Mouse (Mus musculus) forebrain, embryonic 16.5 days (tissue): ENCODE measurements at regions not wholly inside any gene's neighbourhood (a gene's known extent, or its start where the extent isn't known, plus 50 kb on each side); places are given as distances from the start of the nearest gene placed in this dataset.

Experiments used
- ATAC-seq: fragments of 200-750 bp; cut with Nextera tagmentation; 2 replicates; pipeline ENCODE4 v1.8.0; 2017; ENCODE audit warnings: mild to moderate bottlenecking, moderate library complexity
- H3K27ac ChIP-seq: fragments of 300-500 bp; sonication (generic); 2 replicates; pipeline ENCODE4 v1.5.1; 2014; ENCODE audit warnings: low read length, control low read depth
- H3K27me3 ChIP-seq: fragments of 300-500 bp; sonication (generic); replicated peaks from 2 replicates; pipeline ENCODE4 v1.6.1; 2014; ENCODE audit warnings: low read length; ENCODE audit not compliant: control insufficient read depth, insufficient read depth
- H3K36me3 ChIP-seq: fragments of 300-500 bp; sonication (generic); 2 replicates; pipeline ENCODE4 v1.6.1; 2014; ENCODE audit not compliant: control insufficient read depth, insufficient read depth
- H3K4me1 ChIP-seq: fragments of 300-500 bp; sonication (generic); replicated peaks from 2 replicates; pipeline ENCODE4 v1.6.1; 2014; ENCODE audit warnings: low read length; ENCODE audit not compliant: control insufficient read depth, insufficient read depth
- H3K4me2 ChIP-seq: fragments of 300-500 bp; sonication (generic); 2 replicates; pipeline ENCODE4 v1.6.1; 2014; ENCODE audit warnings: mild to moderate bottlenecking, low read length, control low read depth
- H3K4me3 ChIP-seq: fragments of 300-500 bp; sonication (generic); replicated peaks from 2 replicates; pipeline ENCODE4 v1.5.1; 2014; ENCODE audit warnings: mild to moderate bottlenecking, low read length, control low read depth
- H3K9ac ChIP-seq: fragments of 300-500 bp; sonication (generic); replicated peaks from 2 replicates; pipeline ENCODE4 v1.6.1; 2014; ENCODE audit warnings: low read depth, low read length, control low read depth
- H3K9me3 ChIP-seq: fragments of 300-500 bp; sonication (generic); 2 replicates; pipeline ENCODE4 v1.6.1; 2016; ENCODE audit warnings: low read length; ENCODE audit not compliant: control insufficient read depth
- WGBS: fragments of 180-500 bp; shearing (Covaris S2); extraction: QIAGEN DNeasy Blood & Tissue Kit; methylation state at CpG from one replicate; pipeline ENCODE4 v1.1.7; 2014; 5-methylcytosine and 5-hydroxymethylcytosine counted together

DNA sequence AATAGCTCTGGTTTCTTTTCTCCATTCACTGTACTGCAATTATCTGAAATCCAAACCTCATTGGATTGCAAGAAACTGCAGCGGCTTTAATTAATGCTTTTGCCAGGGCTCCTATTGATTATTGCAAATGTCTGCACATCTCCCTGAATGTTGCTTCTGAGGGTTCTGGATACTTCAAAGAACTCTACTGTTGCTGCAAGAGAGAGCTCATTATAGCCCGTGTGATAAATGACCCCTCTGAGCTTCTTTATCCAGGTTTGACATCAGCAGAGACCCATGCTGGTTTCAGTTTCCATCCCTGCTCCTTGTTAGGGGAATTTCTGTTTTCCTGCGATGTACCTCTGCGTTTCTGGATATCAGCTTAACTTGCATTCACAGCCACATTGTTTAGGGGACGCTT, 78.4 kb upstream of the Nav3 start:
- Histone ChIP-seq H3K9ac (no peak overlapping the region), H3K4me1 (peaks cover 6% of the 10 kb centered on the region; the same call in 1 of the 2 replicates), H3K9me3 (no peaks in the 10 kb centered on the region), H3K36me3 (no peaks in the 10 kb centered on the region), H3K27ac (no peak overlapping the region), H3K27me3 (no peaks in the 10 kb centered on the region), H3K4me3 (no peak overlapping the region), H3K4me2 (0 out of 2 replicates have a peak overlapping the region, but pooled peaks have one; percentile 4)
- WGBS, result 15% methylated on average over 5 of the region's 5 CpGs
- no peak for ATAC-seq

GRCm38 (mm10) chr10:110542712-110543111, 86.7 kb upstream of the Nav3 start:
- Histone ChIP-seq H3K27me3 (no peaks in the 10 kb centered on the region), H3K9ac (no peak overlapping the region), H3K4me2 (no peak overlapping the region), H3K9me3 (no peaks in the 10 kb centered on the region), H3K27ac (no peak overlapping the region), H3K4me1 (no peaks in the 10 kb centered on the region), H3K4me3 (no peak overlapping the region), H3K36me3 (no peaks in the 10 kb centered on the region)
- 12% methylated on average over 6 of the region's 6 CpGs for WGBS
- no peak for ATAC-seq

DNA sequence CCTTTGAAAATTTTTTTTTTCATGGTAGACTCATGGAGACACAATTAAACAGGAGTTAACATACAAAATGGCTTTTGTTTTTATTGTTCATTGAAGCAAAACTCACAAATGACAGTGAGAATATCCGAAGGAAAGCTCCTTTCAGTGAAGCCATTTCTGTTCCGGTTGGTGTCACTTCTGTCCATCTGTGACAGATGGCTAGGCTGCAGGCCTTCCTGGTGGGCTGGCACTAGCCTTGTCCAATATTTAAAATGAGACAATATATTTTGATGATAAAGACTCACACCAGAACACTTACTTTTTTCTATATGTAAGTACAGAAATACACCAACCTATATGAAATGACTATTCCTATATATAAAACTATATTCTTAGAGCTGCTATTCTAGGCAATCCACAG, 92.4 kb upstream of the Nav3 start:
- 52% methylated on average over 2 of the region's 2 CpGs for WGBS
- Histone ChIP-seq H3K27ac (no peak overlapping the region), H3K27me3 (no peaks in the 10 kb centered on the region), H3K9me3 (no peaks in the 10 kb centered on the region), H3K4me3 (no peak overlapping the region), H3K9ac (no peak overlapping the region), H3K36me3 (no peaks in the 10 kb centered on the region), H3K4me1 (no peaks in the 10 kb centered on the region), H3K4me2 (no peak overlapping the region)
- ATAC-seq, result no peak

- 90% methylated on average over 6 of the region's 6 CpGs for WGBS
- no peak for ATAC-seq
Observed at GRCm38 (mm10) chr10:110553954-110554353, 98.0 kb upstream of the Nav3 start.

DNA sequence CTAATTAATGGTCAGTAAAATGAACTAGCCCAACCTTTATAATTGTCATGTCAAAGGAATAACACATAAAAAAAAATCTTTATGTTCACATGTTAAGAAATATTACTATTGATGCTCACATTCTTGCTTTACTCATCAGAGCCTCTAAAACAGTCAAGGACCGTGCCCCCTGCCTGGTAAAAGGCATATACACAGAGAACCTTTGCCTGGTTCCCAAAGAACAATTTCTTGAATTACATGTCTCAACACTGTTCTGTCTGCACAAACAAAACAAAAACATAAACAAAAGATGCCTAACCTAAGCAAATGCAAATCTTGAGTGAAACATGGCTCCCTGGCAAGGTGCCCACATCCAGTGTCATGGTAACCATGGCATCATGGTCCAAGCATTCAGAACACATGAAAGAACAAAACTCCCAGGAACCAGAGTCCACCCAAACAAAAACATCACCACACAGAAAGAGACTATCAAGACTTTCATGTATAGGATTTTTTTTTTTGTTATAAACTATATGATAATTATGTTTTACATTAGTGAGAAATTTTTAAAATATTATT, 100.4 kb upstream of the Nav3 start:
- peak; percentile 54; the same call in 1 of the 2 replicates for ATAC-seq
- no peaks in the 10 kb centered on the region for H3K27me3 ChIP-seq
- H3K4me1 ChIP-seq, result no peaks in the 10 kb centered on the region; the same call in 1 of the 2 replicates
- H3K27ac ChIP-seq, result no peak overlapping the region
- H3K9ac ChIP-seq, result no peak overlapping the region
- no peaks in the 10 kb centered on the region for H3K36me3 ChIP-seq
- H3K4me3 ChIP-seq, result no peak overlapping the region
- no peaks in the 10 kb centered on the region for H3K9me3 ChIP-seq
- H3K4me2 ChIP-seq, result no peak overlapping the region
- WGBS, result 36% methylated on average over 1 of the region's 1 CpGs

More at GRCm38 (mm10) chr10:110553954-110554353, 98.0 kb upstream of the Nav3 start:
- no peaks in the 10 kb centered on the region for H3K9me3 ChIP-seq
- H3K36me3 ChIP-seq, result no peaks in the 10 kb centered on the region
- H3K4me3 ChIP-seq, result no peak overlapping the region
- no peak overlapping the region for H3K27ac ChIP-seq
- H3K27me3 ChIP-seq, result no peaks in the 10 kb centered on the region
- no peaks in the 10 kb centered on the region; the same call in 1 of the 2 replicates for H3K4me1 ChIP-seq
- H3K4me2 ChIP-seq, result no peak overlapping the region
- H3K9ac ChIP-seq, result no peak overlapping the region

GRCm38 (mm10) chr10:110563057-110563456, 107.1 kb upstream of the Nav3 start:
- Histone ChIP-seq H3K4me3 (no peak overlapping the region), H3K4me2 (no peak overlapping the region), H3K27me3 (no peaks in the 10 kb centered on the region), H3K9ac (no peak overlapping the region), H3K9me3 (no peaks in the 10 kb centered on the region), H3K4me1 (no peaks in the 10 kb centered on the region), H3K27ac (no peak overlapping the region), H3K36me3 (no peaks in the 10 kb centered on the region)
- ATAC-seq, result no peak
- 91% methylated on average over 5 of the region's 5 CpGs for WGBS

GRCm38 (mm10) chr10:110563571-110563970, 107.6 kb upstream of the Nav3 start:
- 80% methylated on average over 1 of the region's 1 CpGs for WGBS
- ATAC-seq, result no peak; the same call in 1 of the 2 replicates
- H3K4me2 ChIP-seq, result no peak overlapping the region

GRCm38 (mm10) chr10:110566260-110567050, 110.5 kb upstream of the Nav3 start:
- no peak for ATAC-seq
- 72% methylated on average over 12 of the region's 12 CpGs for WGBS
- H3K36me3 ChIP-seq, result no peaks in the 10 kb centered on the region

More at GRCm38 (mm10) chr10:110563571-110563970, 107.6 kb upstream of the Nav3 start:
- Histone ChIP-seq H3K4me1 (no peaks in the 10 kb centered on the region), H3K36me3 (no peaks in the 10 kb centered on the region), H3K4me3 (no peak overlapping the region), H3K9me3 (no peaks in the 10 kb centered on the region), H3K27ac (no peak overlapping the region), H3K27me3 (no peaks in the 10 kb centered on the region), H3K9ac (no peak overlapping the region)

DNA sequence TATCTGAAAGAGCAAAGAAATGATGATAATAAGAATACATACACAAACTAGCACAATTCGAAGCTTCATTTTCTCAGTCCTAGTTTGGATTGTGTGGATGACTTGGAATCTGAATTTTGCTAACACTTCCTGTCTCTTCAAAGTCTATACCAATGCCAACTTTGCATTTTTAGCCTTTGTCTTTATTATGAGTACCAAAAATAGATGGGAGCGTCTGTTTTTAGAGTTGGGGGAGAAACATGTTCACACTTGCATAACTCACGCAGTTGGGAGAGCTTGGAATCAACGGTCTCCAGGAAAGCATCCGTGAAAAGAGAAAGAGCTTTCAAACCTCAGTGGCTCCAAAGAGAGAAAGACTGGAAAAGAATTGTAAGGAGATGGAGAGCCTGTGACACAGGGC, 114.5 kb upstream of the Nav3 start:
- no peak overlapping the region for H3K4me2 ChIP-seq
- H3K27me3 ChIP-seq, result no peaks in the 10 kb centered on the region
- no peak for ATAC-seq

More at GRCm38 (mm10) chr10:110566260-110567050, 110.5 kb upstream of the Nav3 start:
- H3K9me3 ChIP-seq, result no peaks in the 10 kb centered on the region
- H3K4me3 ChIP-seq, result no peak overlapping the region
- H3K27me3 ChIP-seq, result no peaks in the 10 kb centered on the region
- no peak overlapping the region for H3K27ac ChIP-seq
- H3K9ac ChIP-seq, result no peak overlapping the region
- no peak overlapping the region for H3K4me2 ChIP-seq
- H3K4me1 ChIP-seq, result no peaks in the 10 kb centered on the region

More for the DNA sequence above, 114.5 kb upstream of the Nav3 start:
- Histone ChIP-seq H3K4me1 (no peaks in the 10 kb centered on the region), H3K9me3 (no peaks in the 10 kb centered on the region), H3K36me3 (no peaks in the 10 kb centered on the region), H3K9ac (no peak overlapping the region), H3K4me3 (no peak overlapping the region), H3K27ac (no peak overlapping the region)
- WGBS, result 80% methylated on average over 5 of the region's 5 CpGs
